Mouse (Mus musculus): ENCODE measurements around the gene Zfp882. TPM values are rescaled to one million over a fixed set of nuclear protein-coding genes. Genes with fewer than 3 reads are reported as not detected.
A peak's percentile ranks its signal among the peaks of the same experiment; 100 is the strongest.
"Not testable (repeated sequence)": the region's sequence is repeated elsewhere in the genome, so short reads cannot be mapped to it uniquely, and the experiment has no call there.

Zfp882 gene
- total RNA-seq, 2 experiments from 2014 or later: 10.5 to 11.9 TPM

- intact Hi-C loops (cut with DNase I): no loop called here
These were observed 42.2 kb downstream of the Zfp882 start, which contains the start of gene Zfp961 for GRCm38 (mm10) chr8:71950482-71951221. Gene Zfp961, plus strand, starts transcription at chr8:71951038.

GRCm38 (mm10) chr8:71951436-71952161 is 43.2 kb downstream of the Zfp882 start:
- DNase-seq (ENCODE audit: low spot score in 2 of 2): peak; percentile 4 to 8
- intact Hi-C loops (cut with DNase I): no loop called here

More at GRCm38 (mm10) chr8:71950482-71951221, 42.2 kb downstream of the Zfp882 start, which contains the start of gene Zfp961:
- DNase-seq (ENCODE audit: low spot score in 2 of 2): peak; percentile 97 to 99

- intact Hi-C loops (cut with DNase I): no loop called here
- DNase-seq (ENCODE audit: low spot score in 2 of 2): no peak
These were observed 44.1 kb downstream of the Zfp882 start for GRCm38 (mm10) chr8:71952489-71952888.

GRCm38 (mm10) chr8:71952961-71953700 is 44.7 kb downstream of the Zfp882 start:
- DNase-seq (ENCODE audit: low spot score in 2 of 2); intact Hi-C loops (cut with DNase I): not testable (repeated sequence)

GRCm38 (mm10) chr8:71954666-71955065 is 46.3 kb downstream of the Zfp882 start:
- intact Hi-C loops (cut with DNase I): no loop called here
- DNase-seq (ENCODE audit: low spot score in 2 of 2): no peak

DNA sequence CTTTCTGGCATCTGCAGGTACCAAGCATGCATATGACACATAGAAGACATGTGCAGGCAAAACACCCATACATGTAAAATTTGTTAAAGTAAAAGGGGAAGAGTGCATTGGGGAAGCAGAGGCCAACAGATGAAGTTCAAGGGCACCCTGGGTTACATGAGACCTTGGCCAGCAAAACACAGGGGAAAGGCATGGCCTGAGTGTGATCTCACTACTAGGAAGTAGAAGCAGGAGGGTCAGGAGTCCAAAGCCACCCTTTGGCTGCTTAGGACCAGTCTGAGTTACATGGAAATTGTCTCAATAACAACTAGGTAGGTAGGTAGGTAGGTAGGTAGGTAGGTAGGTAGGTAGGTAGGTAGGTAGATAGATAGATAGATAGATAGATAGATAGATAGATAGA is 52.1 kb downstream of the Zfp882 start:
- intact Hi-C loops (cut with DNase I): no loop called here
- DNase-seq (ENCODE audit: low spot score in 2 of 2): no peak

GRCm38 (mm10) chr8:71961796-71962195 is 53.4 kb downstream of the Zfp882 start:
- intact Hi-C loops (cut with DNase I): no loop called here

DNA sequence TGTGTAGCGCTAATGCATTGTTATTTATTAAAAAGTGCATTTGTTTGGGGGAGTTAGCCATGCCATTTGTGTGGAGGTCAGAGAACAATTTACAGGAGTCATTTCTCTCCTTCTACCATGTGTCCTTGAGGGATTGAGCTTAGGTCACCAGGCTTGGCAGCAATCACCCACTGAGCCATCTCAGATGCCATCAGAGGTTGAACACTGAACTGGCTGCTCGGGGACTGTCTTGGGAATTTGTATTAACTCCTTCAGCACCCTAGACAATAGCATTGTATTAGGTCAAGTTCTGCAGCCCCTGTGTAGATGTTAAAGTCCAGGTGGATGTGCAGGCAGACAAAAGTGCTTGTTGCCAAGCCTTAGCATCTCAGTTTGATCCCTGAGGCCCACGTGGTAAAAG is 55.6 kb downstream of the Zfp882 start:
- intact Hi-C loops (cut with DNase I): no loop called here
- DNase-seq (ENCODE audit: low spot score in 2 of 2): no peak

More at GRCm38 (mm10) chr8:71961796-71962195, 53.4 kb downstream of the Zfp882 start:
- no peak for DNase-seq (ENCODE audit: low spot score in 2 of 2)

DNA sequence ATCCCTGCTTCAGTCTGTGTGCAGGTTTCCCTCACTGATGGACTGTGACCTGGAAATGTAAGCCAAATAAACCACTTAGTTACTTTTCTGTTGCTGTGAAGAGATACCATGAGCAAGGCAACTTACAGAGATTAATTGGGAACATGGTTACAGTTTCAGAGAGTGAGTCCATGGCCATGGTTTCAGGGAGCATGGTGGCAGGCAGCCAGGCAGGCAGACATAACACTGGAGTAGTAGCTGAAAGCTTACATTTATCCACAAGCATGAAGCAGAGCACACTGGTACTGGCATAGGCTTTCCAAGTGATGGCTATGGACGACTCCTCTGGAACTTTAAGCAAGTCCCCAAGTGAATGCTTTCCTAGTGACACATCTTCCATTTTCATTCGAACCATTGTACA is 56.8 kb downstream of the Zfp882 start:
- DNase-seq (ENCODE audit: low spot score in 2 of 2): no peak
- intact Hi-C loops (cut with DNase I): no loop called here

Other genes starting within 250 kb of the Zfp882 start
- 100 to 1,000 TPM; 278 to 328 TPM for gene Unc13a, start 236.9 kb upstream of the Zfp882 start, total RNA-seq (2021)
- gene Jak3, start 232.3 kb upstream of the Zfp882 start, total RNA-seq (2021): 1 to 10 TPM; 4.0 to 5.5 TPM
- gene Insl3, start 219.4 kb upstream of the Zfp882 start, total RNA-seq (2021): 1 to 10 TPM in 1 of 2 experiments, under 1 TPM in 1; 0.59 to 1.9 TPM
- gene B3gnt3, start 206.8 kb upstream of the Zfp882 start, total RNA-seq (2021): under 1 TPM; 0.52 to 0.75 TPM
- gene Fcho1, start 182.9 kb upstream of the Zfp882 start, total RNA-seq (2021): 100 to 1,000 TPM; 156 to 193 TPM
- gene Zfp709, start 26.6 kb upstream of the Zfp882 start, total RNA-seq (2021): 10 to 100 TPM in 1 of 2 experiments, 1 to 10 TPM in 1; 8.7 to 13.6 TPM
- 10 to 100 TPM; 27.5 to 29.3 TPM for gene Zfp617, start within 50 bp of the Zfp882 start, total RNA-seq (2021)
- 10 to 100 TPM; 13.5 to 18.7 TPM for gene Zfp961, start 42.4 kb downstream of the Zfp882 start, total RNA-seq (2021)
- gene Cyp4f18, start 101.0 kb downstream of the Zfp882 start, total RNA-seq (2021): not detected
- gene Olfr372, start 132.6 kb downstream of the Zfp882 start, total RNA-seq (2021): not detected
- not detected for gene Olfr373, start 174.6 kb downstream of the Zfp882 start, total RNA-seq (2021)
- gene Olfr374, start 198.4 kb downstream of the Zfp882 start, total RNA-seq (2021): not detected
- gene Tpm4, start 226.4 kb downstream of the Zfp882 start, total RNA-seq (2021): 10 to 100 TPM; 24.4 to 28.2 TPM